Mouse (Mus musculus): Measurements from ENCODE around the gene Slc7a8.

Gene Slc7a8

GRCm38 (mm10) chr14:54728823-54729653 lies 52.7 kb downstream of the Slc7a8 start:
- ChIA-PET POLR2A (interaction anchor here in 3 of 4 experiments (0.5 to 1.4 kb wide), 8 partner anchors 14 to 139 kb away, joined by 3 to 5 read pairs (median 3); partner anchors contain the start of gene 1700123O20Rik (in 1 of the 3)), CTCF (interaction anchor here in 3 of 4 experiments (0.6 to 2.2 kb wide), 5 partner anchors 15 to 95 kb away, joined by 4 to 9 read pairs (median 5); no protein-coding TSS in a partner anchor)

GRCm38 (mm10) chr14:54727565-54727964 lies 54.2 kb downstream of the Slc7a8 start:
- ChIA-PET CTCF (no interaction called here), POLR2A (interaction anchor here in 1 of 4 experiments (1.5 kb wide), 1 partner anchor 9 kb away, joined by 4 read pairs; no protein-coding TSS in a partner anchor)

DNA sequence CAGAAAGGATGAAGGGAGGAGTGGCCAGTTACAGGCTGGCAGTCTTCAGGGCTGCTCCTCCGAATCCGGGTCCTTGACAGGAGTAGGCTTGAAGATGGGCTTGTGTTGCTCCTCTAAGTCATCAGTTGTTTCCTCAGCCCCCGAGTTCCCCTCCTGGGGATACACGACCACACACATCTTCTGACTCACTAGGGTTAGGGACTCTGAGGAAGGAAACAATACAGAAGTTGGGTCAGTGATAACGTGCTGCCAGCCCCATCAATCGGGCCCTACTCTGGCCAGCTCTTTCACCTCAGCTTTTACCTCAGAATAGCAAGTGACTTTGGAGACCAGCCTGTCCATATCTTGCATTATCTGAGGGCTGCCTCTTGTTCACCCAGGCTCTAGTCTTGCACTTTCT lies 57.7 kb downstream of the Slc7a8 start:
- ChIA-PET POLR2A (no interaction called here), CTCF (interaction anchor here in 1 of 4 experiments (1.1 kb wide), 1 partner anchor 55 kb away, joined by 3 read pairs; no protein-coding TSS in a partner anchor)

GRCm38 (mm10) chr14:54721711-54722110 lies 60.0 kb downstream of the Slc7a8 start:
- CTCF ChIA-PET: interaction anchor here in 2 of 4 experiments (1.1 to 1.5 kb wide), 3 partner anchors 64 to 66 kb away, joined by 3 to 7 read pairs (median 3); no protein-coding TSS in a partner anchor
- POLR2A ChIA-PET: interaction anchor here in 3 of 4 experiments (0.6 to 1.5 kb wide), 4 partner anchors 16 to 191 kb away, joined by 3 to 4 read pairs (median 3); no protein-coding TSS in a partner anchor

DNA sequence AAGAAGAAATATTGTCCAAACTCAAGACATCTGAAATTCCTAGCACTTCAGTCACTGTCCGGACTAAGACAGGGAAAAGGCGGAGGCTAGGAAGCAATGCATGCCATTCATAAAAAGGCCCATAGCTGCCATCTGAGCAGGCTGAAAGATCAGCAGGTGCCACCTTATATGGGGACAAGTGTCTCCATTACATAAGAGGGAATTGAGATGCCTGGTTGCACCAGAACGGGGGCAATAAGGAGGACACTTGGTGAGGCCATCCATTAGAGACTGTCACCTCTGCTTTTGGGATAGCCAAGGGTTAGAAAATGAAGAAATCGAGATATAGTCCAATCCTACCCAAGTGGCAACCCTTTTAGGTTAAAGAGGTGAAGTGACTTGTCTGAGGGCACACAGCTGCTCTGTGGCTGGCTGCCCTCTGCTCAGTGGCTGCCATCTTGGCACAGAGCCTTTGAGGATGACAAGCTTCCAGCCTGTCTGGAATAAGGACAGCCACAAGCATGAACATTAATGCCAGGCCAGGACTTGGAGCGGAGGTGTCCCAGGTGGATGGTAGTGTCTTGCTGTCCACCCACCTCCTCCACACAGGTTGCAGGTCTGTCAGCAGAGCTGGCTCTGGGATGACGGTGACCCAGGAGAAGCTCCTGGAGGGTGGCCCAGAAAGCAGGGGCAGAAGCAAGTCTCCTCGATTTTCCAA lies 60.9 kb downstream of the Slc7a8 start:
- CTCF ChIA-PET: interaction anchor here in 3 of 4 experiments (0.6 to 1.5 kb wide), 4 partner anchors 65 to 97 kb away, joined by 3 to 7 read pairs (median 4); no protein-coding TSS in a partner anchor
- POLR2A ChIA-PET: interaction anchor here in 1 of 4 experiments (1.5 kb wide), 1 partner anchor 15 kb away, joined by 4 read pairs; no protein-coding TSS in a partner anchor

DNA sequence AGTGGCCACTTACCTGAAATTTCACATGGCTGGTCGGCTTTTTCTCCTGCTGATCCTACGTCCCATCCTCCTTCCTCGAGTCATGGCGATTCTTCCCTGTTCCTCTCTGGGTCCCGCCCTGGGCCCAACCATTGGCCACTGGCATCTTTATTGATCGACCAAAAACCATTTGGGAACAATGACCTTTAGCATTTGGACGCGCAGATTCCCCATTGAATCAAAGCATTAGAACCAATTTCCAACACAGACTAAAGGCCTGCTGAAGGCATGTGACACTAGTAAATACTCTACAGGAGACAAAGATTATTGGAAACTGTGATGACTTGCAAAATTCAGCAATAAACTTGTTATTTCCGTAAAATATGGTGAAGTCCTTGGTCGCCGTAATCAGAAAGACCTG lies 61.7 kb downstream of the Slc7a8 start:
- ChIA-PET CTCF (no interaction called here), POLR2A (interaction anchor here in 1 of 4 experiments (1.3 kb wide), 1 partner anchor 288 kb away, joined by 3 read pairs; no protein-coding TSS in a partner anchor)

GRCm38 (mm10) chr14:54715402-54715801 lies 66.3 kb downstream of the Slc7a8 start:
- ChIA-PET POLR2A (interaction anchor here in 3 of 4 experiments (0.9 to 4.3 kb wide), 12 partner anchors 9 to 282 kb away, joined by 3 to 27 read pairs (median 4); partner anchors contain the start of genes 1700123O20Rik (in 2 of the 3) and Acin1 (in 2 of the 3)), CTCF (interaction anchor here (0.5 to 6.2 kb wide), 15 partner anchors 10 to 312 kb away, joined by 3 to 130 read pairs (median 4); no protein-coding TSS in a partner anchor)

GRCm38 (mm10) chr14:54714617-54715081 lies 67.1 kb downstream of the Slc7a8 start:
- POLR2A ChIA-PET: interaction anchor here (0.6 to 4.3 kb wide), 15 partner anchors 8 to 265 kb away, joined by 3 to 27 read pairs (median 5); partner anchors contain the start of genes 1700123O20Rik (in 2 of the 4) and Acin1 (in 2 of the 4)
- CTCF ChIA-PET: interaction anchor here (0.5 to 6.2 kb wide), 31 partner anchors 9 to 943 kb away, joined by 3 to 130 read pairs (median 4); partner anchors contain the start of gene Ngdn (in 1 of the 4)

- CTCF ChIA-PET: interaction anchor here (0.6 to 6.2 kb wide), 29 partner anchors 8 to 943 kb away, joined by 3 to 130 read pairs (median 4); partner anchors contain the start of gene Ngdn (in 1 of the 4)
These were observed 67.6 kb downstream of the Slc7a8 start for GRCm38 (mm10) chr14:54714121-54714520.

GRCm38 (mm10) chr14:54712861-54713260 lies 68.9 kb downstream of the Slc7a8 start:
- POLR2A ChIA-PET: interaction anchor here in 3 of 4 experiments (0.6 to 4.3 kb wide), 7 partner anchors 9 to 98 kb away, joined by 3 to 27 read pairs (median 7); partner anchors contain the start of genes 1700123O20Rik (in 1 of the 3) and Acin1 (in 1 of the 3)

More at GRCm38 (mm10) chr14:54714121-54714520, 67.6 kb downstream of the Slc7a8 start:
- POLR2A ChIA-PET: interaction anchor here (0.6 to 4.3 kb wide), 16 partner anchors 8 to 265 kb away, joined by 3 to 27 read pairs (median 4); partner anchors contain the start of genes 1700123O20Rik (in 2 of the 4) and Acin1 (in 2 of the 4)

DNA sequence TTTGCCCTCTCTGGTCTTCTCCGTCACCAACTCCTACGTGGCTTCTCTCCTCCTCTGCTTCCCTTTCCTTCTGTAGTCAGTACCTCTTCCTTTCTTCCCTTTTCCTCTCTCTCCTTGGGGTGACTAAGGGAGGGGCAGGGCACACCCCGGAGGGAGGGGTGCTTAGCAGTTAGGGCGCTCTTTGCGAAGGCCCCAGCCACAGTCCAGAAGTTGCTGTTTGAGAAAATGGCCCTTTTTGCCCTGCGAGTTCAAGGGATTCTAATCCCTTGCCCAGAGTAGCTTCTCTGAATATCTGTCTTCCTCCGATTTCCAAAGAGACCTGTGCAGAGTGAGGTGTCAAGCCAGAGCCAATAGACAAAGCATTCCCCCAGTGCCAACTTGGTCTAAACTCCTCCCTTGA lies 69.7 kb downstream of the Slc7a8 start, which contains the start of gene Cebpe:
TSS of gene Cebpe (minus strand) at position 101 of the 400 bp plus-strand sequence.
- ChIA-PET POLR2A (interaction anchor here in 3 of 4 experiments (0.6 to 4.3 kb wide), 11 partner anchors 9 to 227 kb away, joined by 3 to 27 read pairs (median 5); partner anchors contain the start of genes 1700123O20Rik (in 1 of the 3), Acin1 (in 1 of the 3) and Ppp1r3e (in 1 of the 3)), CTCF (interaction anchor here (0.6 to 6.2 kb wide), 16 partner anchors 43 to 303 kb away, joined by 3 to 130 read pairs (median 4); partner anchors contain the start of genes Cdh24 (in 1 of the 4), Ngdn (in 1 of the 4) and Slc7a8 (in 1 of the 4))

More at GRCm38 (mm10) chr14:54712861-54713260, 68.9 kb downstream of the Slc7a8 start:
- CTCF ChIA-PET: interaction anchor here (0.6 to 6.2 kb wide), 13 partner anchors 44 to 302 kb away, joined by 3 to 130 read pairs (median 4); partner anchors contain the start of gene Ngdn (in 1 of the 4)

GRCm38 (mm10) chr14:54709054-54709453 lies 72.7 kb downstream of the Slc7a8 start:
- CTCF ChIA-PET: interaction anchor here in 1 of 4 experiments (0.7 kb wide), 1 partner anchor 756 kb away, joined by 3 read pairs; no protein-coding TSS in a partner anchor
- POLR2A ChIA-PET: no interaction called here

DNA sequence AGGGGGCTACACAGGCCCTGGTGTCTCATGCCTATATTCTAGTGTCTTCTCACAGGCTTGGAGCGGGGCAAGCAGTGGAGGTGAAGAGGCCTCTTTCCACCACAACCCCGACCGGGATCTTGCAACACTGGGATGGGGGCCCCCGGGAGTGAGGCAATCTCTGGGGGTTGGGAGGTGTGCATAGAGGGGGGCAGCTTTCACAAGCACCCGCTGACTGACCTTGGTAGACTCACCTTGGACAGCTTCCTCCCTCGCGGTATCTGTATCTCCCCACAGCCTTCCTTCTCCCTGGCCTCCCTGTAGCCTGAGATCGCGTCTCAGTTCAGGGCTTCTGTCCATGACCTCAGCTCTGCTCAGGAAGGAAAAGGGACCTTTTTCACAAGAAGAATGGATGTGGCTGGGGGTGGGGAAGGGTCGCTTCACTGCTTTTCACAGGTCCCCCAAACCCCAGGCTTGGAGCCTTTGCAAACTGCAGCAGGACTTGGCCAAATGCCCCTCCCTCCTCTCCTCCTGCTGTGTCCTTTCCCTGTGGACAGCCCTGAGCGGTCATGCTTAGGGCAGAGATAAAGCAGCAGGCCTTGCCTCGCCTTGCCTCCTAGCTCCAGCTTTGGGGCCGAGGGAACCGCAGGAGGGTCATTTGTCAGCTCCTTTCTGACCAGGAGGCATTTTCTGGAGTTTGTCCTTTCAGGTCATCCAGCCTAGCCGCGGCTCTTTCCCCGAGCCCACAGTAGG lies 75.0 kb downstream of the Slc7a8 start:
- ChIA-PET POLR2A (interaction anchor here in 3 of 4 experiments (0.6 to 1.0 kb wide), 6 partner anchors 8 to 308 kb away, joined by 3 to 4 read pairs (median 3); partner anchors contain the start of genes 1700123O20Rik (in 2 of the 3) and Ngdn (in 1 of the 3)), CTCF (interaction anchor here (0.5 to 2.2 kb wide), 8 partner anchors 7 to 179 kb away, joined by 3 to 10 read pairs (median 4); partner anchors contain the start of gene Acin1 (in 1 of the 4))

GRCm38 (mm10) chr14:54705844-54706243 lies 75.9 kb downstream of the Slc7a8 start:
- CTCF ChIA-PET: interaction anchor here in 3 of 4 experiments (0.6 to 2.2 kb wide), 14 partner anchors 8 to 138 kb away, joined by 3 to 10 read pairs (median 4); partner anchors contain the start of gene Acin1 (in 1 of the 3)
- POLR2A ChIA-PET: interaction anchor here (0.6 to 1.8 kb wide), 9 partner anchors 9 to 309 kb away, joined by 3 to 6 read pairs (median 4); partner anchors contain the start of genes 1700123O20Rik (in 4 of the 4), Acin1 (in 2 of the 4) and Ngdn (in 1 of the 4)

DNA sequence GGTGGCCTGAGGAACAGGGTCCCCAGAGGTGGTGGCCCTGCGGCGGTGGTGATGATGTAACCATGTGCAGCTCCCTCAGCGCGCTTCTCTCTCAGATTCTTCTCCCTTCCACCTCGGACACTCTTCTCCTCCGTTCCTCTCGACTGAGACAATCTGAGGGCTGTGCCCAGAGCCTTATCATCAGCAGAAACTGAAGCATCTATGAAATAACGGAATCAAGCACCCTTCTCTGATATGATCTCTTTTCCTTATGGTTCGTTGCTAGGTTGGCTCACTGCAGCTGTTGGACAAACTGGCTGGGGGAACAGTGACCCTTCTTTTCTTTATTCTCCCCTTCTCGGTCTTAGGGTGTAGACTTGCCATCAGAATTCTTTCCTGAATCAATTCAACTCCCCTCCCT lies 78.5 kb downstream of the Slc7a8 start:
- CTCF ChIA-PET: interaction anchor here in 3 of 4 experiments (0.5 to 3.8 kb wide), 4 partner anchors 44 to 140 kb away, joined by 3 to 17 read pairs (median 8); no protein-coding TSS in a partner anchor
- POLR2A ChIA-PET: interaction anchor here in 2 of 4 experiments (1.0 to 2.3 kb wide), 2 partner anchors 9 to 220 kb away, joined by 3 to 7 read pairs; partner anchors contain the start of gene Cebpe (in 1 of the 2)

GRCm38 (mm10) chr14:54701298-54701697 lies 80.4 kb downstream of the Slc7a8 start:
- POLR2A ChIA-PET: interaction anchor here in 2 of 4 experiments (0.6 to 4.3 kb wide), 3 partner anchors 15 to 1003 kb away, joined by 3 to 18 read pairs (median 4); partner anchors contain the start of genes 1700123O20Rik (in 1 of the 2) and Acin1 (in 1 of the 2)
- CTCF ChIA-PET: interaction anchor here in 3 of 4 experiments (0.5 to 3.8 kb wide), 11 partner anchors 9 to 284 kb away, joined by 3 to 17 read pairs (median 3); partner anchors contain the start of genes Haus4 (in 1 of the 3) and Slc7a7 (in 1 of the 3)
